Mouse (Mus musculus) thymus, adult 2 months (tissue): ENCODE results near the gene Dhx38. TPM values are rescaled to one million over a fixed set of nuclear protein-coding genes. Genes with fewer than 3 reads are reported as not detected.

Experiments used
- DNase-seq: peaks from one replicate; pipeline ENCODE4 v3.0.0; 2021
- H3K27ac ChIP-seq: fragments of 200-500 bp; 2 replicates; pipeline ENCODE4 v1.5.1; 2012; ENCODE audit warnings: low read length, control low read depth; ENCODE audit not compliant: control insufficient read depth, insufficient read depth
- H3K27me3 ChIP-seq: fragments of 200-500 bp; 2 replicates; pipeline ENCODE4 v1.6.1; 2012; ENCODE audit warnings: mild to moderate bottlenecking, low read length, moderate library complexity, mixed read lengths; ENCODE audit not compliant: control insufficient read depth, insufficient read depth
- H3K36me3 ChIP-seq: fragments of 200-500 bp; 2 replicates; pipeline ENCODE4 v1.6.1; 2012; ENCODE audit warnings: mild to moderate bottlenecking, low read length, moderate library complexity; ENCODE audit not compliant: control insufficient read depth, insufficient read depth
- H3K4me1 ChIP-seq: fragments of 200-500 bp; replicated peaks from 2 replicates; pipeline ENCODE4 v1.6.1; 2012; ENCODE audit warnings: low read length; ENCODE audit not compliant: control insufficient read depth, insufficient read depth
- H3K4me3 ChIP-seq: fragments of 200-500 bp; 2 replicates; pipeline ENCODE4 v1.5.1; 2012; ENCODE audit warnings: mild to moderate bottlenecking, low read length, control low read depth, moderate library complexity; ENCODE audit not compliant: control insufficient read depth, insufficient read depth
- CTCF ChIP-seq: fragments of 200-500 bp; IDR thresholded peaks from 2 replicates; pipeline ENCODE4 v1.5.1; 2012; ENCODE audit warnings: mild to moderate bottlenecking, control low read depth, low read length, moderate library complexity, borderline replicate concordance; ENCODE audit not compliant: control insufficient read depth, poor library complexity, insufficient read depth; ENCODE audit errors: extremely low read depth
- POLR2A ChIP-seq: fragments of 200-500 bp; IDR thresholded peaks from 2 replicates; pipeline ENCODE4 v1.6.1; 2012; ENCODE audit warnings: mild to moderate bottlenecking, low read length, control low read depth, moderate library complexity; ENCODE audit not compliant: control insufficient read depth, poor library complexity, insufficient read depth; ENCODE audit errors: extremely low read depth
- WGBS: fragments of 180-500 bp; shearing (Covaris S2); methylation state at CpG from one replicate; pipeline ENCODE4 v1.1.7; 2018; 5-methylcytosine and 5-hydroxymethylcytosine counted together
- polyA plus RNA-seq: library from polyadenylated mRNA; depleted of rRNA; stranded (reverse); fragments of >200 nt; gene quantifications from 2 replicates; pipeline ENCODE4 v1.2.3, GENCODE M21; 2012; rRNA removed

Dhx38 gene
- 36.7 and 41.7 TPM in 2 replicates for polyA plus RNA-seq

DNA sequence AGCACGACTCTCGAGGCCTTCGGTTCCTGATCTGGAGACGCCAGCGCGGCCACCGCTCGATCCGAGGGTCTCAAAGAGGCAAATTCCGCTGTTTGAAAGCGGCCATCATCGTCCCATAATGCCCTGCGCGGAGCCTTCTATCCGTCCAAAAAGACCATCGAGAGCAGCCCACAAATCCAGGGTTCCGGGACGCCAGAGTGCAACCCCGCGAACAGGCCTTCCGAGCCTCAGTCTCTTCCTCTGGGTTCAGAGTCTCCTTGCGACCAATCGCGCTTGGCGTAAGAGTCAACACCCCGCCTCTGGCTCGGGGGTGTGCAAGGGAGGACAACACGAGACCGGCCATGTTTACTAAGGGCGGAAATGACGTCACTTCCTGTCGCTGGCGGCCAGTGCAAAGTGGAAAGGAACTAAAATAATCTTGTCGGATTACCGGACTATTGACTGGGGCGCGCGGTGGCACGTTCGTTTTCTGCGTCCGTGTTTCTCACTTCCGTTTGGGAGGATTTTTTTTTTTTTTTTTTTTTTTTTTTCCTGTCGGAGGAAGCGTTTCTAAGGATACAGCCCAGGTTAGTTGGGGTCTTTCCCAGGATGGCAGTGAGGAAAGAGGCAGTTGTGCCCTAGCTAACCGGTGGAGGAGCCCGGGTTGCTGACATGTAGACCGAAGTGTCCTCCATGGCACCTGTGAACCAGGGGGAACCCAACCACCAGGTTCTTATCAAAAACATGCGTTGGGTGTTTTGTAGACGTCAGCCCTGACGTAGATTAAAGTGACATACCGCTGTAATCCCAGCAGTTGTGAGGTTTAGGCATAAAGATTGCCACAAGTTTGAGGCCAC lies at the start of gene Dhx38, which contains the start of gene Txnl4b:
Dhx38 (minus strand) TSS at position 364 of the 836 bp plus-strand sequence.
Txnl4b (plus strand) TSS at position 395 of the 836 bp plus-strand sequence.
- TF ChIP-seq CTCF (peak; percentile 64; the same call in 1 of the 2 replicates), POLR2A (peak; percentile 48; the same call in 1 of the 2 replicates)
- Histone ChIP-seq H3K4me3 (peak within 1 kb of the TSS; percentile 83), H3K4me1 (peaks cover 7% of the 10 kb centered on the region; the same call in 1 of the 2 replicates), H3K27me3 (no peaks in the 10 kb centered on the region), H3K27ac (peak within 1 kb of the TSS; percentile 79), H3K36me3 (peaks cover 29% of the 10 kb centered on the region)
- WGBS: under 1% methylated on average over 52 of the region's 52 CpGs
- DNase-seq: peak; percentile 96

DNA sequence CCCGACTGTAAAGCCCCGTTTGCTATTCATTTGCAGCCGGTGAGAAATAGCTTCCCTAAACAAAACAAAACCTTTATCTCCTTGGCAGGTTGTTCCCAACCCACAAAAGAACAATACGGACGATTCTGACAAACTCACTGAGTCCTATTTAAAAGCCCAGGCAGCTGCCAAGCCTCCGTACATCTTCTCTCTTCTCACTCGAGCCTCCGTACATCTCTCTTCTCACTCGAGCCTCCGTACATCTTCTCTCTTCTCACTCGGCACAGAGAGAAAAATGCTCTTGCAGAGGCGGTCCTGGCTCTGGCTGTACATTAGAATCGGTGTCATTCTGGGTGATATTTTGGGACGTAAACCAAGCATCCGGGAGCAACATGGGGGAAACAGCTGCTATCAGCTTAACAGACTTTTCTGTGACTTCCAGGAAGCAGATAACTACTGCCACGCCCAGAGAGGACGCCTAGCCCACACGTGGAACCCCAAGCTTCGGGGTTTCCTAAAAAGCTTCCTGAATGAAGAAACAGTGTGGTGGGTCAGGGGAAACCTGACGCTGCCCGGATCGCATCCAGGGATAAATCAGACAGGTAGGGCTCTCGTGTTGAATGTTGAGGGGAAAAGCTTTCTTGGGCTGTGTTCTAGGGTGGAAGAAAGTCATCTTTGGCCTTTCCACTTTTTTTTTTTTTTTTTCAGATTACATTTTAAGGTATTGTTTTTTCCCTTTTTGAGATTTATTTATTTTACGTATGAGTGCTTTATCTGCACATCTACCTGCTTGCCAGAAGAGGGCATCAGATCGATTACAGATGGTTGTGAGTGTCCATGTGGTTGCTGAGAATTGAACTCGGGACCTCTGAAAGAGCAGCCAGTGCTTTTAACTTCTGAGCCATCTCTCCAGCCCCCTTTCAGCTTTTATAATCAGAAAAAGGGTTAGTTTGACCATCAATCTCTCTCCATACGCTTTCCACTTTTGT lies 48.9 kb upstream of the Dhx38 start, which contains the start of gene Pkd1l3:
Pkd1l3 (plus strand) TSS at position 275 of the 968 bp plus-strand sequence.
- Histone ChIP-seq H3K27ac (no peak within 1 kb of the TSS), H3K4me3 (peak within 1 kb of the TSS; percentile 37), H3K27me3 (no peaks in the 10 kb centered on the region), H3K36me3 (no peaks in the 10 kb centered on the region), H3K4me1 (peaks cover 2% of the 10 kb centered on the region; the same call in 1 of the 2 replicates)
- 27% methylated on average over 27 of the region's 27 CpGs for WGBS
- DNase-seq: no peak
- no peak for TF ChIP-seq POLR2A
- TF ChIP-seq CTCF: no peak

DNA sequence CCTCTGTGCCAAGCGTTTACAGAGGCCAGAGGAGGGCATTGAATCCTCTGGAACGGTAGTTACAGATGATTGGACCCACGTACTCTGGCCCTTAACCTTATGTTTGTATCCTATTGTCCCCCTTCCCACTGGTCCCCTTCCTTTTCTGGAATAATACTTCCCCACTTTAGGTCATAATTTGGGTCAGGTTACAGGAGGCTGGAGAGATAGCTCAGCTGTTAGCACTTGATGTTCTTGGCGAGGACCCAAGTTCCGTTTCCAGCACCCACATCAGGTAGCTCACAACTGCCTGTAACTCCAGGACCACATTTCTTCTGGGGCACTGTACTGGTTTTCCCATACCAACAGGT lies 43.5 kb upstream of the Dhx38 start:
- peak overlapping the region; percentile 86 for H3K27ac ChIP-seq
- no peaks in the 10 kb centered on the region for H3K36me3 ChIP-seq
- no peak for TF ChIP-seq POLR2A
- TF ChIP-seq CTCF: no peak
- no peak overlapping the region for H3K4me3 ChIP-seq
- H3K4me1 ChIP-seq: peaks cover 8% of the 10 kb centered on the region
- WGBS: 27% methylated on average over 5 of the region's 5 CpGs
- no peaks in the 10 kb centered on the region for H3K27me3 ChIP-seq
- no peak for DNase-seq

DNA sequence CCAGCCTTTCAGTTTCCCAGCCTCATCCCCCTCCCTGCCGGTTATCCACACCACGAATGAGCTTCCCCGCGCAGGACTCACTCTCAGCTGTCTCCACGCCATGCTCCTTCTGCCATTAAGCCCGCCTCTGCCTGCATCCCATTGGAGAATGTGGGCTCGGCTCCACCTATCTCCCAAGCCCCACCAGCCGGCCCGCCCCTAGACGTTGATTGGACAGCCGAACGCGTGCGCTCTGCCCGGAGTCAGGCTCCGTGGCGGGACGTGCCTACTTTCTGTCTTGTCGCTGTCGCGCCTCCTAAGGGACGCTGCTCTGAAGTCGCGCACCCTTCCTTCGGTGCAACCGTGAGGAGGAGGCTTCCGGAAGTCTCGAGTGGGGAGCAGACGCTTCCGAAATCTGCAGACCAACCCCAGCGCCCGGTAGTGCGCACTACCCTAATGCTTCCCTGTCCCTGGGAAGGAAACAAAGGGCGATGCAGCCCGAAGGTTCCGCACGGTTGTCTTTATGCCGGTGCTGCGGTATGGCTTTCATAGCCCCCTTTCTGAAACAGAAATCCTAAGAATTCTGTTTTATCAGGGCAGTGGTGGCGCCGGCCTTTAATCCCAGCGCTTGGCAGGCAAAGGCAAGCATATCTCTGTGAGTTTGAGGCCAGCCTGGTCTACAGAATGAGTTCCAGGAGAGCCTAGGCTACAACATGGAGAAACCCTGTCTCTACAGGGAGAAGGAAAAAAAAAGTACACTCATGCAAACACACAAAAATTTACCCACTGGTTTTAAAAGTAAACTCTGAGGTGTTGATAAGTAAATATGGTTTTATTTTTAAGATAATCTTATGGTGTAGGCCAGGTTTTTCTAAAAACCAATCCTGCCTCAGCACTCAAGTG lies 42.9 kb upstream of the Dhx38 start, which contains the start of gene Dhodh:
Dhodh (minus strand) TSS at position 403 of the 882 bp plus-strand sequence.
- TF ChIP-seq CTCF (peak; percentile 55; the same call in 1 of the 2 replicates), POLR2A (peak; percentile 81)
- no peaks in the 10 kb centered on the region for H3K27me3 ChIP-seq
- no peaks in the 10 kb centered on the region for H3K36me3 ChIP-seq
- peak within 1 kb of the TSS; percentile 45 for H3K4me3 ChIP-seq
- under 1% methylated on average over 42 of the region's 42 CpGs for WGBS
- peak within 1 kb of the TSS; percentile 86 for H3K27ac ChIP-seq
- DNase-seq: peak; percentile 97
- peaks cover 8% of the 10 kb centered on the region for H3K4me1 ChIP-seq

DNA sequence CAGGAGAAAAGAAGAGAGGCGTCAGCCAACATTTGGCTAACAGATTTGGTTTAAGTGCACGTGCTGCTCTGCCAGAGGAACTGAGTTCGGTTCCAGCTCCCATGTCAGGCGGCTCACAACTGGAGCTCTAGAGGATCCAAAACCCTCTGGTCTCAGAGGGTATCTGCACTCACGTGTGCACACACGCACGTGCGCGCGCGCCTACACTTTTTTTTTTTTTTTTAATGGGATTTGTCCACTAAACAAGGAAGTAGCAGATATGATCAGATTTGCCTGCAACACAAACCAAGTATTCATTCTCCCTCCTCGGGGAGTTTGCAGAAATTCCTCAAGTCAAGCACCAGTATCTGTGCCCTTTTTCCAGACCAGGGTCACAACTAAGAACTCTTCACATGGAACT lies 42.0 kb upstream of the Dhx38 start:
- no peak for DNase-seq
- WGBS: 21% methylated on average over 12 of the region's 12 CpGs
- no peak for TF ChIP-seq CTCF
- TF ChIP-seq POLR2A: no peak

DNA sequence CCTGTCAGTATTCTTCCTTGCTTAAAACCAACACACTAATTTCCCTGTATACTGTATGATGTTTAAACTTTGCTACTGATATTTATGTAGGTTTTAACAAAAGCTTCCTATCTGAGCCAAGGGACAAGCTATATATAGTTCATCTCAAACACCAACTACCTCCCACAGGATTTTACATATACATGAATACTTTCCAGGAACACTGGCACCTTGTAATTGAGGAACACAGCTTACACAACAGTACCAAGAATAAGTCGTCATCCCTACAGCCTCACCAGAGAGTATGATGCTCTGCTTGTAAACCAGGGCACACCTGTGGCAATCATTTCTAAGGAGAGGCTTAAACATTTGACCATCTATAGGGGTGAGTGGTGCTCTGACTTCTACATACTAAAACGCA lies 41.1 kb upstream of the Dhx38 start:
- Histone ChIP-seq H3K27ac (no peak overlapping the region), H3K4me1 (peaks cover 8% of the 10 kb centered on the region), H3K4me3 (no peak overlapping the region), H3K36me3 (no peaks in the 10 kb centered on the region), H3K27me3 (no peaks in the 10 kb centered on the region)
- no peak for DNase-seq
- TF ChIP-seq CTCF: no peak
- TF ChIP-seq POLR2A: no peak
- WGBS: 94% methylated on average over 2 of the region's 2 CpGs

More for the DNA sequence above, 42.0 kb upstream of the Dhx38 start:
- H3K27me3 ChIP-seq: no peaks in the 10 kb centered on the region
- no peaks in the 10 kb centered on the region for H3K36me3 ChIP-seq
- H3K27ac ChIP-seq: no peak overlapping the region
- H3K4me3 ChIP-seq: peak overlapping the region; percentile 45; the same call in 1 of the 2 replicates
- H3K4me1 ChIP-seq: peaks cover 8% of the 10 kb centered on the region
